Mouse (Mus musculus): ENCODE measurements around the gene Inhbe. TPM values are rescaled to one million over a fixed set of nuclear protein-coding genes. Genes with fewer than 3 reads are reported as not detected.

The Inhbe gene
- polyA plus RNA-seq, 1 experiment from 2014 or later = not detected

DNA sequence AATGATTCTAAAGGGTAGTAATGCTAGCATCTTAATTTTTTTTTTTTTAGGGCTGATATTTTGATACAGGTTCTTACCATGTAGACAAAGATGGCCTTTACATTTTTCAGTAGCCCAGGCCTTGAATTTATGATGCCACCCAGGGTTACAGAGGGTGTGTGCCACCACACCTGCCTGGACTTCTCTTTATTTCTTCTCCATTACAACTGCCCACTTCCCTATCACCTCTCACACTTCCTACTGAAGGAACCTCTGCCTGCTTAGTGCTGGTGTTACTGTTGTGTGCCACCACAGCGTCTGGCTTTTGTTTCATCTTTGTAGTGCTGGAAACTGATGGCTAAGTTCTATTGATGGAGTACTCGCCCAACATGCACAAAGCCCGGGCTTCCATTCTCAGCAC lies 6.5 kb upstream of the Inhbe start:
- Histone ChIP-seq H3K9ac (no peak overlapping the region), H3K27me3 (no peaks in the 10 kb centered on the region), H3K4me3 (replicated peaks) (no peak overlapping the region), H3K4me1 (no peaks in the 10 kb centered on the region), H3K4me2 (no peak overlapping the region), H3K36me3 (replicated peaks) (no peaks in the 10 kb centered on the region), H3K27ac (no peak overlapping the region), H3K9me3 (no peaks in the 10 kb centered on the region)
- no peak for ATAC-seq (ENCODE audit: low FRiP score)
- 84% methylated on average over 3 of the region's 3 CpGs for WGBS

GRCm38 (mm10) chr10:127355336-127355735 lies 1.1 kb upstream of the Inhbe start:
- no peak overlapping the region for H3K4me3 ChIP-seq (replicated peaks)
- H3K27ac ChIP-seq = no peak overlapping the region
- WGBS = 61% methylated on average over 10 of the region's 10 CpGs
- H3K27me3 ChIP-seq = peaks cover 21% of the 10 kb centered on the region
- H3K36me3 ChIP-seq (replicated peaks) = no peaks in the 10 kb centered on the region
- peaks cover 5% of the 10 kb centered on the region for H3K4me1 ChIP-seq
- no peak for ATAC-seq (ENCODE audit: low FRiP score)
- no peak overlapping the region for H3K9ac ChIP-seq
- no peak overlapping the region for H3K4me2 ChIP-seq
- H3K9me3 ChIP-seq = no peaks in the 10 kb centered on the region

GRCm38 (mm10) chr10:127352766-127353165 lies 1.4 kb downstream of the Inhbe start:
- Histone ChIP-seq H3K4me1 (peaks cover 8% of the 10 kb centered on the region), H3K9me3 (no peaks in the 10 kb centered on the region), H3K27ac (no peak overlapping the region), H3K9ac (no peak overlapping the region), H3K27me3 (peaks cover 30% of the 10 kb centered on the region), H3K4me2 (no peak overlapping the region), H3K36me3 (replicated peaks) (no peaks in the 10 kb centered on the region), H3K4me3 (replicated peaks) (no peak overlapping the region)
- WGBS = 95% methylated on average over 11 of the region's 11 CpGs
- ATAC-seq (ENCODE audit: low FRiP score) = no peak

DNA sequence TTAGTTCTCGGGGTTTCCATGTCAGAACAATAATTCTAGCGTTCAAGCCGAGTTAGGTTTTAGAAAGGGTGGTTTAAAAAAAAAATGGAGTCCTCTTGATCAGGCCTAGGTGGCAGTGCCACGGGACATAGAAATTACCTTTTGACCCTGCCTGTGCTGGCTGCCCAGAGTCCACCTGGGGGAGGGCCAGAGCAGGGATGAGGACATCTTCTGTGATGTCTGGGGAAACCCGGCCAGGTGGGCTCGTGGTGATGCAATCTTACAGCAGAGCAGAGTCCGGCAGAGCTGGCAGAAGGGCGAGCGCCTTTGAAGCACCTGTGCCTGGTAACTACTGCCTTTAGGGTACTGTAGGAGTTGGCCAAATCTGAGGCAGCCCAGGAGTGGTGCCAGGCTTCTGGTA lies 2.0 kb downstream of the Inhbe start:
- H3K9ac ChIP-seq = no peak overlapping the region
- H3K4me1 ChIP-seq = peaks cover 8% of the 10 kb centered on the region
- ATAC-seq (ENCODE audit: low FRiP score) = no peak
- WGBS = 86% methylated on average over 9 of the region's 9 CpGs
- H3K27me3 ChIP-seq = peaks cover 30% of the 10 kb centered on the region
- H3K27ac ChIP-seq = no peak overlapping the region
- no peak overlapping the region for H3K4me3 ChIP-seq (replicated peaks)
- no peaks in the 10 kb centered on the region for H3K36me3 ChIP-seq (replicated peaks)
- H3K9me3 ChIP-seq = no peaks in the 10 kb centered on the region
- H3K4me2 ChIP-seq = no peak overlapping the region

GRCm38 (mm10) chr10:127351719-127352118 lies 2.5 kb downstream of the Inhbe start:
- Histone ChIP-seq H3K4me3 (replicated peaks) (no peak overlapping the region), H3K9me3 (no peaks in the 10 kb centered on the region), H3K4me2 (no peak overlapping the region), H3K4me1 (peaks cover 8% of the 10 kb centered on the region), H3K27ac (no peak overlapping the region), H3K9ac (no peak overlapping the region), H3K27me3 (peaks cover 30% of the 10 kb centered on the region), H3K36me3 (replicated peaks) (no peaks in the 10 kb centered on the region)
- 75% methylated on average over 8 of the region's 8 CpGs for WGBS
- no peak for ATAC-seq (ENCODE audit: low FRiP score)

DNA sequence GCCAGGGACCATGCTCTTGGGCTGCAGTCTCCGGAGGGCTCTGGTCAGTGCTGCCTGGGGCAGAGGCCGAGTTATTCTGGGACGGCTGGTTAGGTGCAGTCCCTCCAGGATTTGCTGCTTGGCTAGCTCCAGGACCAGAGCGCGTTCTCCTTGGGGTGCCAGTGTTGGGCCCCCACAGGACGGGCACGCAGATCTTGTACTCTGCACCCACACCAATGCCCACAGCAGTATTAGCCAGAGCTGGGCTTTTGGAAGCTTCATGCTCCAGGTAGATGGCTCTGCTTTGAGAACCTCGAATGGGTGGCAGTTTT lies 3.0 kb downstream of the Inhbe start:
- Histone ChIP-seq H3K4me2 (peak overlapping the region; percentile 50; the same call in 1 of the 2 replicates), H3K9ac (no peak overlapping the region), H3K9me3 (no peaks in the 10 kb centered on the region), H3K4me1 (peaks cover 8% of the 10 kb centered on the region), H3K36me3 (replicated peaks) (no peaks in the 10 kb centered on the region), H3K27ac (no peak overlapping the region), H3K4me3 (replicated peaks) (no peak overlapping the region), H3K27me3 (peaks cover 30% of the 10 kb centered on the region)
- no peak for ATAC-seq (ENCODE audit: low FRiP score)
- WGBS = 89% methylated on average over 8 of the region's 8 CpGs

DNA sequence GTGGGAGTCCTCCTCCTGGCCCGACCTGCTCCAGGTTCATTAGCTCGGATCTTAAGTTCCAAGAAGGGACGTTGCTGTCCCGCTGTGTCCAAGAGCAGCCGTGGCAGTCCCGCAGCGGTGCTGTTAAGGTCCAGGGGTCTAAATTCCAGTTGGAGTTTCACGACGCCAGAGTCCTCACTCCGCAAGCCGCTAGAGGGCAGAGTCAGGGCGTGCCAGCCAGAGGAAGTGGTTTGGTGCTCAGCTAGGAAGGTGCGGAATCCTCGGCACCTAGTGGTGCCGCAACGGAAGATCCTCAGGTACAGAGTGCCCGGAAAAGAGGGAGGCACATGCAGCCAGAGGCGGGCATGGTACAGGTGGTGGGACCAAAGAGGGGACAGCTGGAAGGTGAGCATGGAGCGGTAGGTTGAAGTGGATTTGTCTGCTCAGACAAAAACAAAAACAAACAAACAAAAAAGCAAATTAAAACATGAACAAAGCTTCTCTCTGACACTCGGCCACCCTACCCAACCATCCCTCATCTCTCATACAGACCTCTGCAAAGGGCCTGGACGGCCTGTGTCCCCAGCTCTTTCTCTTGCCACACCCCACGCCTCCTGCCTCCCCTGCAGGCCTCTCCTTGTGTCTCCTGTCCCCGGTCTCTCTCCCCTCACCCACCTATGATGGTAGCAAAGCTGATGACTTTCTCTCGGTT lies 3.5 kb downstream of the Inhbe start:
- ATAC-seq (ENCODE audit: low FRiP score) = peak; percentile 77
- H3K27me3 ChIP-seq = peaks cover 30% of the 10 kb centered on the region
- no peak overlapping the region for H3K9ac ChIP-seq
- peak overlapping the region; percentile 50 for H3K4me2 ChIP-seq
- H3K9me3 ChIP-seq = no peaks in the 10 kb centered on the region
- no peaks in the 10 kb centered on the region for H3K36me3 ChIP-seq (replicated peaks)
- H3K4me1 ChIP-seq = peaks cover 8% of the 10 kb centered on the region
- 11% methylated on average over 24 of the region's 24 CpGs for WGBS
- peak overlapping the region; percentile 23; the same call in 1 of the 2 replicates for H3K4me3 ChIP-seq (replicated peaks)
- H3K27ac ChIP-seq = no peak overlapping the region

- peaks cover 30% of the 10 kb centered on the region for H3K27me3 ChIP-seq
- H3K27ac ChIP-seq = no peak overlapping the region
- H3K4me2 ChIP-seq = no peak overlapping the region
- ATAC-seq (ENCODE audit: low FRiP score) = no peak
- no peaks in the 10 kb centered on the region for H3K9me3 ChIP-seq
- no peak overlapping the region for H3K9ac ChIP-seq
- H3K4me3 ChIP-seq (replicated peaks) = no peak overlapping the region
- H3K4me1 ChIP-seq = peaks cover 8% of the 10 kb centered on the region
- WGBS = 83% methylated on average over 8 of the region's 8 CpGs
- H3K36me3 ChIP-seq (replicated peaks) = no peaks in the 10 kb centered on the region
These were observed 4.4 kb downstream of the Inhbe start for GRCm38 (mm10) chr10:127349810-127350209.

DNA sequence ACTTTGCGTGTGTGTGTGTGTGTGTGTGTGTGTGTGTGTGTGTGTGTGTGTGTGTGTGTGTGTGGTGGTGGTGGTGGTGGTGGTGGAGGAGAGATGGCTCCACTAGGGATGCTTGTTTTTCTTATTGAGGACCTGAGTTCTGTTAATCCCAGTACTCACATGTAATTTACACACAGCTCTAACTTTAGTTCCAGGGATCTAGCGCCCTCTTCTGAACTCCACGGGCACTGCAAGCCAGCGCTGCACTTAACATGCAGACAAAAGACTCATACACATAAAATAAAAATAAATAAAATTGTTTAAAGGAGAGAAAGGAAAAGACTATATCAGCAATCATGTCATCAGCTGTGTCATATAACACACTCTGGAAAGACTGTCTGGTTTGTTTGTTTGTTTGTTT lies 5.3 kb downstream of the Inhbe start:
- H3K4me2 ChIP-seq = no peak overlapping the region
- H3K4me3 ChIP-seq (replicated peaks) = no peak overlapping the region
- ATAC-seq (ENCODE audit: low FRiP score) = no peak
- no peak overlapping the region for H3K27ac ChIP-seq
- H3K9me3 ChIP-seq = no peaks in the 10 kb centered on the region
- H3K4me1 ChIP-seq = peaks cover 8% of the 10 kb centered on the region
- no peak overlapping the region for H3K9ac ChIP-seq
- WGBS = 66% methylated on average over 3 of the region's 4 CpGs
- no peaks in the 10 kb centered on the region for H3K36me3 ChIP-seq (replicated peaks)
- H3K27me3 ChIP-seq = peaks cover 23% of the 10 kb centered on the region

GRCm38 (mm10) chr10:127346173-127346572 lies 8.0 kb downstream of the Inhbe start:
- Histone ChIP-seq H3K4me3 (replicated peaks) (no peak overlapping the region), H3K4me2 (no peak overlapping the region), H3K4me1 (peaks cover 22% of the 10 kb centered on the region), H3K27me3 (peaks cover 26% of the 10 kb centered on the region), H3K27ac (no peak overlapping the region), H3K9ac (no peak overlapping the region), H3K36me3 (replicated peaks) (no peaks in the 10 kb centered on the region), H3K9me3 (no peaks in the 10 kb centered on the region)
- ATAC-seq (ENCODE audit: low FRiP score) = no peak
- WGBS = 86% methylated on average over 3 of the region's 3 CpGs

DNA sequence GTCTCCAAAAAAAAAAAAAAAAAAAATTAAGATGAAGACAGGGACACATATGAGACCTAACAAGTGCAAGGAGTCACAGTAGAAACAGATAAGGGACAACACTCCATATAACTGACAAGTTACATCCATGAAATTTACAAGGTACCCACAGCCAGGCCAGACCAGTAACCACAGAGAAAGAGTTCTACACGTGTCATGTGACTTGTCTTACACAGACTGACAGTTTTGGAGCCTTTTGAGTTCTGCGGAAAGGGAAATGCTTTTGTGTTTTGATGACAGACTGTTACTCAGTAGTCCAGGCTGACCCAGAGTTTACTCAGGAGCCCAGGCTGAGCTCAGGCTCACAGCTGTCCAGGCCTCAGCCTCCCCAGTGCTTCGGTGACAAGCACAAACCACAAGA lies 11.2 kb downstream of the Inhbe start:
- H3K27me3 ChIP-seq = peaks cover 41% of the 10 kb centered on the region
- H3K27ac ChIP-seq = no peak overlapping the region
- no peak overlapping the region for H3K4me2 ChIP-seq
- H3K9me3 ChIP-seq = no peaks in the 10 kb centered on the region
- 72% methylated on average over 3 of the region's 3 CpGs for WGBS
- no peaks in the 10 kb centered on the region for H3K36me3 ChIP-seq (replicated peaks)
- no peak overlapping the region for H3K4me3 ChIP-seq (replicated peaks)
- H3K4me1 ChIP-seq = peaks cover 38% of the 10 kb centered on the region
- no peak for ATAC-seq (ENCODE audit: low FRiP score)
- H3K9ac ChIP-seq = no peak overlapping the region

DNA sequence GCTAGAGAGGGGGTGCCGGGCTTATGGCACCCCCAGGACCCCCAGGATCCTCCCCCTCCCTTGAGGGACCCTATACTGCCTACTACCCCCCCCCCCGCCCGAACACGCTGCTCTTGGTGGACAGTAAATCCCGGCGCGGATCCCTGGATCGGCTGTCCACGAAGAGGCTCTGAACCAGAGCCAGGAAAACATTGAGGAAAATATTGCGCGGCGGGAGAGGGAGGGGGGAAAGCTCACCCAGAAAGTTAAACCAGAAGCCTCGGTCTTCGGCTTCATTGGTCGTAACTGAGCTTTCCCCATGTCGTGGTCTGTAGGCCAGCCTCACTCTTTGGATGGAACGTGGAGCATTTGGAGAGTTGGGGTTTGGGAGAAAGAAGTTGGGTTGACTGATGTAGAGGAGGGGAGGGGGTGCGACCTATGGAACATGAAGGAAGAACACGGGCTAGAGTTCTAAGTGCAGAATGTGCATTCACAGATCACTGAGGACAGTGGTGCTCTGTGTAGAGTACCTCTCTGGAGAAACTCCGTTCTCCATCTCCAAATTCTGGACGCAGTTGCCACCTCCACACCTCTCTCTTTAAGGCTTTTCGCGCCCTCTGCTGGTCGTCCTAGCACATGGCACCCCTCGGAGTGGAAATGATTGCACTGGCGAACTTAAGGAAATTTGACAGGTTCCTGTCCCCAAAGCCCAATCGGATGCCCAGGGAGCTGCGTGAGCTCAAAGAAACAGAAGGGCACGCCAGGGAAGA lies 12.1 kb downstream of the Inhbe start, which contains the start of gene Gli1:
Gli1 (minus strand) TSS at position 84 of the 749 bp plus-strand sequence.
- Histone ChIP-seq H3K4me3 (replicated peaks) (peak within 1 kb of the TSS; percentile 41), H3K9ac (peak within 1 kb of the TSS; percentile 49), H3K36me3 (replicated peaks) (no peaks in the 10 kb centered on the region), H3K9me3 (no peaks in the 10 kb centered on the region), H3K27me3 (peaks cover 42% of the 10 kb centered on the region), H3K27ac (peak within 1 kb of the TSS; percentile 70), H3K4me1 (peaks cover 38% of the 10 kb centered on the region), H3K4me2 (peak within 1 kb of the TSS; percentile 78)
- WGBS = under 1% methylated on average over 28 of the region's 29 CpGs
- ATAC-seq (ENCODE audit: low FRiP score) = peak; percentile 28; the same call in 1 of the 2 replicates

DNA sequence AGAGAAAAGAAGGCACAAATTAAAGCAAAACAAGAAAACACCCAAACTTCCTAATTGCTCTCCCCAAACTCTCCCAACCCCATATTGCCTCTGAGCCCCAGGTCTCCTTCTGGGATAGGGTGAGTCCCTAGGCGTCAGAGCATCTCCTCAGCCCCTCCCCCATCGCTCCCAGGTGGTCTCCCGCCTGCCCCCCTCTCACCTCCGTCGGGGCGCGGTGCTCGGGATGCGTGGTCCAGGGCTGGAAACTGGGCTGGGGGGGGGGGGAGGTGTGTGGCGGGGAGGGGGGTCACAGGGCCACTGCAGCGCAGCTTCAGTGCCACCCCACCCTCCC lies 12.9 kb downstream of the Inhbe start:
- Histone ChIP-seq H3K27me3 (peaks cover 42% of the 10 kb centered on the region), H3K9me3 (no peaks in the 10 kb centered on the region), H3K4me3 (replicated peaks) (peak overlapping the region; percentile 41), H3K4me1 (peaks cover 38% of the 10 kb centered on the region), H3K4me2 (peak overlapping the region; percentile 78), H3K9ac (peak overlapping the region; percentile 49; the same call in 1 of the 2 replicates), H3K27ac (peak overlapping the region; percentile 70), H3K36me3 (replicated peaks) (no peaks in the 10 kb centered on the region)
- WGBS = 0% methylated on average over 9 of the region's 11 CpGs
- ATAC-seq (ENCODE audit: low FRiP score) = no peak
